Mouse (Mus musculus) embryo, embryonic 11.5 days (tissue): ENCODE results near the gene Mcts2.

ENCODE experiments used
- DNase-seq: peaks from one replicate; pipeline ENCODE4 v3.0.0-alpha.2; 2012; ENCODE audit warnings: low read depth, low spot score

The Mcts2 gene

GRCm38 (mm10) chr2:152725178-152725750, 38.4 kb downstream of the Mcts2 start:
- DNase-seq: no peak

GRCm38 (mm10) chr2:152726213-152726612, 39.4 kb downstream of the Mcts2 start:
- DNase-seq: no peak

- DNase-seq: no peak
These were observed 40.0 kb downstream of the Mcts2 start for GRCm38 (mm10) chr2:152726751-152727335.

GRCm38 (mm10) chr2:152727795-152728510, 41.1 kb downstream of the Mcts2 start:
- no peak for DNase-seq

GRCm38 (mm10) chr2:152728594-152728993, 41.8 kb downstream of the Mcts2 start:
- DNase-seq: no peak

- DNase-seq: no peak
These were observed 42.3 kb downstream of the Mcts2 start for GRCm38 (mm10) chr2:152729013-152729635.

GRCm38 (mm10) chr2:152729636-152730020, 42.8 kb downstream of the Mcts2 start:
- DNase-seq: no peak

- no peak for DNase-seq
These were observed 46.4 kb downstream of the Mcts2 start for GRCm38 (mm10) chr2:152733201-152733600.

- DNase-seq: no peak
These were observed 47.7 kb downstream of the Mcts2 start for GRCm38 (mm10) chr2:152734501-152734900.

GRCm38 (mm10) chr2:152734984-152735383, 48.1 kb downstream of the Mcts2 start:
- DNase-seq: peak; percentile 97

GRCm38 (mm10) chr2:152736090-152736601, 49.3 kb downstream of the Mcts2 start, which contains the start of gene Id1:
Gene Id1, plus strand, starts transcription at chr2:152736251.
- DNase-seq: peak; percentile 87

- no peak for DNase-seq
These were observed 49.9 kb downstream of the Mcts2 start for GRCm38 (mm10) chr2:152736748-152737147.
